Mouse (Mus musculus): ENCODE data around the gene Gigyf1.

DNA sequence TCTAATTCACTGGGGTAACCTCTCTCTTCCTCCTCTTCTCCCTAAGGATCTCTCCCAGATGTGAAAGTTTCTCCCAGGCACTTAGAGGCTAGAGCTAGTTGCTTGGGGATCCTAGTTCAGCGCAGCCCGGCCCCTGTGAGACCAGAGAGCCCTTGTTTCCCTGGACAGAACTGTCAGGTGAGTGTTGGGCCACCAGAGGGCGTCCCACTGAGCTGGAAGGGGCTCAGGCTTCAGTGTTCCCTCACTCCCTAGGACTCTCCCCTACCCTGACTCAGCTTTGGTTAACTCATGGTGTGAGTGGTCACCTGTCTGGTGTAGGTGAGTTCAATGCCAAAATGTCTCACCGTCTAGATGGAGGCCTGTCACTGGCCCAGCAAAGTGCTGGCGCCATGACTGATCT is at the start of gene Gigyf1:
- TF ChIP-seq POLR2A (IDR thresholded peaks at IDR 0.05; ENCODE audit: insufficient read depth, low read length) (no peak), EP300 (IDR thresholded peaks at IDR 0.05; ENCODE audit: insufficient read depth, low read depth, low read length) (no peak), CTCF (IDR thresholded peaks at IDR 0.05; ENCODE audit: low read depth, low read length) (peak; percentile 78)
